In genomic region chr9:109960593-109960992, GRCm38 (mm10) we compare ENCODE assay signal across 27 mouse cellular contexts.
"Had no signal": no experiment of that assay in that cellular context is flagged by ENCODE, and none has a peak within 500 bp of the region (broad histone marks: within the 10 kb centered on the region; RNA-seq: fewer than 3 reads in every experiment).

No protein-coding gene starts in this region.

- H3K27me3 ChIP-seq: heart, embryonic 13.5 days; heart, embryonic 15.5 days; hindbrain, embryonic 12.5 days; intestine, embryonic 15.5 days; limb, embryonic 12.5 days had no signal

- H3K9me3 ChIP-seq: heart, embryonic 13.5 days; heart, embryonic 15.5 days; hindbrain, embryonic 12.5 days; intestine, embryonic 15.5 days; limb, embryonic 10.5 days; limb, embryonic 12.5 days had no signal

- H3K4me1 ChIP-seq: hindbrain, embryonic 12.5 days; limb, embryonic 12.5 days had no signal

- ATAC-seq: hindbrain, embryonic 16.5 days; inflammation-experienced regulatory T-cells, adult 6 months; intestine, embryonic 15.5 days; intestine, postnatal 0 days had no signal

- DNase-seq: gastrocnemius, adult 2 months; gastrocnemius, postnatal 10 days; gastrocnemius, postnatal 25 days; heart, adult 2 months; heart, postnatal 14 days; heart, postnatal 36 days; kidney, adult 18-20 months; kidney, adult 8-10 months; kidney, postnatal 10 days; kidney, postnatal 25 days; kidney, postnatal 4 days; liver had no signal

- H3K4me3 ChIP-seq: gastrocnemius, adult 2 months; heart, adult 2 months; heart, embryonic 13.5 days; heart, embryonic 15.5 days; hindbrain, embryonic 12.5 days; intestine, embryonic 15.5 days; layer of hippocampus, adult 2 months; left cerebral cortex, adult 2 months; limb, embryonic 10.5 days; limb, embryonic 12.5 days had no signal

- H3K4me2 ChIP-seq: heart, embryonic 11.5 days; heart, embryonic 13.5 days; heart, embryonic 15.5 days; hindbrain, embryonic 12.5 days; hindbrain, embryonic 14.5 days; intestine, embryonic 15.5 days; limb, embryonic 12.5 days; liver, embryonic 11.5 days had no signal

- H3K9ac ChIP-seq: heart, embryonic 13.5 days; heart, embryonic 15.5 days; hindbrain, embryonic 12.5 days; hindbrain, embryonic 14.5 days; intestine, embryonic 15.5 days; limb, embryonic 12.5 days; liver, embryonic 14.5 days had no signal

- H3K27ac ChIP-seq: heart, adult 2 months; heart, embryonic 13.5 days; heart, embryonic 15.5 days; hindbrain, embryonic 12.5 days; hindbrain, embryonic 14.5 days; intestine, embryonic 15.5 days; layer of hippocampus, adult 2 months; left cerebral cortex, adult 2 months; limb, embryonic 10.5 days; limb, embryonic 12.5 days; liver, embryonic 14.5 days had no signal

- H3K36me3 ChIP-seq: heart, embryonic 13.5 days; heart, embryonic 15.5 days; hindbrain, embryonic 12.5 days; intestine, embryonic 15.5 days; limb, embryonic 10.5 days; limb, embryonic 12.5 days had no signal
